Mouse (Mus musculus) kidney, adult 11 months (tissue): ENCODE results near the gene Acox3.

Experiments used
- DNase-seq: peaks from one replicate; pipeline ENCODE4 v3.0.0; 2022

The Acox3 gene

DNA sequence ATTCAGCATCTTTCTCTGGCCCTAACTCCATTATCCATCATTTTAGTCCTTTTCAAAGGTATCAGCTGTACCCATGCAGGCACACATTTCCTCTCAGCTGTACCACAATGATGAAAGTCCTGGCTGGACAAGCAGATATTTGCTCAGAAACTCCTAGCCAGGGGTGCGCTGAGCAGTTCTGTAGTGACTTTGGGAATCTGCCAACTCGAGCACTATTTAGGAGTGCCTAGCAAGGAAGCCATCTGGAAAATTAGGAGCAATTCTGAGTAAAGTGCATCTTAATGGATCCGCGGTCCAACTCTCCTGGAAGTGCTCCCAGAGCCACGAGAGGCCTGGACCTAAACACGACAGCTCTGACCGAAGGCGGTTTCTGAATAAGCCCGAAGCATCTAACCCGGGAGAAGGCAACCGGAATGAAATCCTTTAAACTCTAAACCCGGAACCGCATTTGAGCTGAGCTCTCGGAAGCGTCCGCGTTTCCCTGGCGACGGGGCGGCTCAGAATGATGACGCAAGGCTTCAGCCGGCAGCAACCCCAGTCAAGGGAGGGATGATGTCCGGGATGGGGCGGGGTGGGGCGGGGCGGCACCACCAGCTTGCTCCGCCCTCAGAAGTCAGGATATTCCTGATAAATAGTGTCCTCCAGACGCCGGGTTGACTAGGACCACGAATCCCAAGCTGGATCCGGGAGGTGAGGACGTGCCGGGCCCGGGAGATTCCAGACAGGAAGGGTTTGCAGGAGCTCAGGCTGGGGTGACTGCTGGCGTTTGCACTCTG, at the start of gene Acox3:
TSS of gene Acox3 (plus strand) at position 596 of the 776 bp plus-strand sequence.
- peak; percentile 97 for DNase-seq

DNA sequence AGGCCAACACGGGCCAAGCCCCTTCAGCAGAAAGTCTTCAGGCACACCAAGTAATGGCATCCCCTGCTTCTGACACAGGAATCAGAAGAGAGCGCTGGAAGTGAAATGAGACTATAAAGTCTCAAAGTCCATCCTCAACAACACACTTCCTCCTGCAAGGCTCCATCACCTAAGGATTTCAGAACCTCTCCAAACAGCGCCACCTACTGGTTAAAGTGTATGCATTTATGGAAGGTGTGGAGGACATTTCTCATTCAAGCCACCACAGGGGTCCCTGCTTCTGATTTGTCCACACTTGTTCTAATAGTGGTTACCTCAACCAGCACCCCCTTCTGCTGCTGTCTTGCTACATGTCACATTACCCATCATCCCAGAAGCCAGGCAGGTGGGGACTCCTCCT, 46.6 kb upstream of the Acox3 start:
- DNase-seq = no peak

DNA sequence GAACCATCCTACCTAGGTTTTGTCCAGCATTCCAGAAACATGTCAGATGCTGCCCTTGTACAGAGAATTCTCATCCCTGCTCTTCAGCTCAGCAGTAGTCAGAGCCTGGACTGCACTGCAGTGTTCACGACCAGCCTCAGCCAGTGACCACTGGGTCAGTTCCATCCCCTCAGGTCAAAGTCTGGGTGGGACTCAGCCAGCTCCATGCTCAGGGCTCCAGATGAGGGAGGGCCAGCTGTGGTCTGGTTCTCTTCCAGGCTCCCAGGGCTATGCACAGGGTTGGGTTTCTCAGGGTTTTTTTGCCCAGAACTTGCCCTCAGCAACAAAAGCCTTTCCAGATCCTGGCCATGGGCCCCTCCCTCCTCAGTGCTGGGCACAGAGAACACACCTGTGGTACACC, 45.4 kb upstream of the Acox3 start:
- no peak for DNase-seq

DNA sequence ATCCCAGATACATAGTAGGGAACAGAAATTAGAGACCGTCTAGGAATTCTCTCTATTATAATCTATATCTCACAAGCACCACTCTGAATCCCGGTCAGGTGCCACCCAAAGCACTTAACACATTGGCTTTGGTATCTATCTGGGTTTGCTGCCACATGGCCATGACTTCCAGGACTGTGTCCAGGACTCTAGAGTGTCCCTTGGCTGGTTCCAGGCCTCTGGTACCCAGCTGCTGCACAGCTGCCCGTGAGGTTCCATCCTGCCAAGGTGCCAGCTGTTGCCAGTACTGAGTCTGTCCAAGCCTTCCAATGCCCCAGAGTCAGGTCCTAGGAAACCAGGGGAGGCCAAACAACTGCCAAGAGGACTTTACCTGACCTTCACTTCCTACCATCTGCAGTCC, 44.8 kb upstream of the Acox3 start:
- no peak for DNase-seq

- DNase-seq = no peak
Measured at GRCm38 (mm10) chr5:35539576-35539975, 43.3 kb upstream of the Acox3 start.

- no peak for DNase-seq
Measured at GRCm38 (mm10) chr5:35540555-35540954, 42.3 kb upstream of the Acox3 start.

DNA sequence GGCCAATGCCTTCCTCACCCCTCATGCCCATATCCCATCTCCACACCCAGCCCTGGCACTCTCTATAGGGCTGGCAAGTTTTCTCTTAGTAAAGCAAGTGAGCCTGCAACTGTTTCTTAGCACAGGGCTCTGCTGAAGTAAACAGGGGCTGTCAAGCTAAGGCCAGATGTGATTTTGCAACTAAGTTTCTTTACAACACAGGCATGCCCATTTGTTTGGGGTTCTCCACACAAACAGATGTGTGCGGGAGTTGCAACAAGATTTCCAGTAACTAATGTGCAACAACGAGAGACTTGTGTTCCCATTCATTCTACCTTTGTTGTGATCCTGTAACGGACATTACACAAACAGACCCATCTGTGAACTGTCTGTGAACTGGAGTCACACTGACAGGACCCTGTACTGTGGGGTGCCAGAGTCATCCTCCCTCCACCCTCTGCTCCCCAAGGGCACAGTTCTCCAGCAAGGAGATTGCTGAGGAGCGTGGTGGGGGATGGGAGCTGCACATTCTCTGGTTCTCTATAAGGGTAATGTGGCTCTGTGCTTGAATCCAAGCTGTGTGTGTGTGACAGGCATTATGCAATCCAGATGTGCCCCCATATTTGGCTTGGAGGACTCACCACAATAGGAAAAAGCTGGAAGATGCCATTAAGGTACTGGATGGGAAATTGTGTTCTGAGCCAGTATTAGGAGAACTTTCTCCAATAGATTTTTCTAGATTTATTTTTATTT, 41.6 kb upstream of the Acox3 start:
- DNase-seq = no peak

GRCm38 (mm10) chr5:35546127-35546526, 36.7 kb upstream of the Acox3 start:
- no peak for DNase-seq

DNA sequence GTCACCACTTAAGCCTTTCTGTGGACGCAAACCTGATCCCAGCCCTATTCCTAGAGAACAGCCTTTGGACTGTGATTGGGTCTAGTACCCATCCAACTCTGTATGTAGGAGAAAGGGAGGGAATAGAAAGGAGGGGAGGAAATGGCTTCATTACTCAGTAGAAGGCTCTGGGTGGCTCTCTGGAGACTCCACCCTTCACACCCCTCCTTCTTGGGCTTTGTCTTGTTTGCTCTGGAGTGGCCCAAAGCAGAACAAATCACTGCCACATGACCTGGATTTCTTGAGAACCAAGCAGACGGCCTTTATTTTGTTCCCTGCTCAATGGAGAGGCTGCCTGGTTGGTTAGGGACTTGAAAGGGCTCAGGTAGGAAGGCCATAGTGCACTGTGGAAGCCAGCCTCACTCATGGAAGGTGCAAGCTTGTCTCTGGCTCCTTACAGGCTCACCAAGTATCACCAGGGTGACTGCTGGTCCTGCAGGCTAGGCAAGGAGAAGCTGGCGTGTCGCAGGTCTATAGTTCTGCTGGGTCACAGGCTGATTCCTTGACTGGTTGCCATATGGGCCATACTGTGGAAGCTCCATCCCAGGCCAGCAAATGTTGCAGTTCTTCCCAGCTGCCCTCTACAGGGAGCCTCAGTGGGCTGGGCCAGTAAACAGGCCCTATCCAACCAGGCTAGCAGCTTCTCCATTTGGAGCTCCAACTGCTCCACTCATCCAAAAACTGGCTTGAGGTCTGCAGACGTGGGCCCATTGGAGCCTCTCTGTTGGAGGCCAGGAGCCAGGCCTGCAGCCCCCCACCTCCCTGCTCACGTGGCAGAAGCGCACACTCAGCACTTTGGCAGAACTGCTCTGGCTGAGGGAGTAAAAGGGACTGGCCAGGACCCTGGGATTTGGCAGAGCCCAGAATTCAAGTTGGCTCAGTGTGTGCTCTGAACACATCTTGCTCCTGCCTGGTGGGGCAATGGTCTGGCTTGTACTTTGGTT, 30.7 kb upstream of the Acox3 start:
- DNase-seq = no peak

DNA sequence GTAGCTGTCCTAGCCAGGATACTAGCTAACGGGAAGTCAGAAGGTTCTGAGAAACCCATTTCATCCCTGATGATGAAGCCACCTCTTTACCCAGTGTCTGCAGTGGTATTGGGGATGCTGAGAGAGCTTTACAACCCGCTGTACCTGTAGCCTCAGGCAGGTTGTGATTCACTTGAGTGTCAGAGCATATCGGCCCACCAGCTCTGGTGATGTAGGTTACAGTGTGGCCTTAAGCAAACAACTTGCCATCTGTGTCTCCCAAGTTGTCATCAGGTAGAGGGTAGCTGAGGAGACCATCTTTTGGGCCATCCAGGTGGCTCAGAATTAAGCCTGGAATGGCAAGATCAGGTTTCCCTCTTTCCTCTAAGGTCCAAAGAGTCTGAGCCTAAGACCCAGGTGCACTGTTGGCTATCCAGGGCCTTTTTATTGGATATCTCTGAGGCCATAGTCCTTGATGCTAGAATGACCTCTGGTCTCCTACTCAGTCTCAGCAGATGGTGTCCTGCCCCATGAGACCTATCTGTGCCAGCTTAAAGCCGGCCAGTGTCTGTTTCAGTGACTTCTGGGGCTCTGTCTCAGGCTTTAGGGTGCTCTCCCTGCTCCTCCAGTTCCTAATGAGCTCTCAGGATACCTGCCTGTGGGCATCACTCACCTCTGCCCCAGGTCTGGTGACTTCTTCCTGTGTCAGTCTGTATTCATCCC, 29.9 kb upstream of the Acox3 start:
- no peak for DNase-seq

DNA sequence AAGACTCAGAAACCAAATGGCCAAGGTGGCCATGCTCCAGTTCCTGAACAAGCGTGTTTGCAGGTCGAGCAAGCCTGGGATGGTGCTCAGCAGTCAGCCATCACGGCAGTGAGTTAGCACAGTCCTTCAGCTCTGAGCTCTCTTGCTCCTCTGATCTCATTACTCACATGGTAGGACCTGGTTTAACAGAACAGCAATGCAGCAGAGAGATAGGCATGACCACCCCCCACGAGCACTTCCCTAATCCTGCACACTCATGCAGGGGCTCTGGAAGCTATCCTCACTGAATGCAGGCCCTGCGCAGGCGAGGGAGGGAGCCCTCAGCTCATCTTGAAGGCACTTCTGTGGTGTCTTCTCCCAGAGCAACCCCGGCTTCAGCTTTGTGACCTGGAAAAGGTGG, 26.4 kb upstream of the Acox3 start:
- DNase-seq = no peak

- DNase-seq = no peak
Measured at GRCm38 (mm10) chr5:35557946-35558621, 24.8 kb upstream of the Acox3 start.

DNA sequence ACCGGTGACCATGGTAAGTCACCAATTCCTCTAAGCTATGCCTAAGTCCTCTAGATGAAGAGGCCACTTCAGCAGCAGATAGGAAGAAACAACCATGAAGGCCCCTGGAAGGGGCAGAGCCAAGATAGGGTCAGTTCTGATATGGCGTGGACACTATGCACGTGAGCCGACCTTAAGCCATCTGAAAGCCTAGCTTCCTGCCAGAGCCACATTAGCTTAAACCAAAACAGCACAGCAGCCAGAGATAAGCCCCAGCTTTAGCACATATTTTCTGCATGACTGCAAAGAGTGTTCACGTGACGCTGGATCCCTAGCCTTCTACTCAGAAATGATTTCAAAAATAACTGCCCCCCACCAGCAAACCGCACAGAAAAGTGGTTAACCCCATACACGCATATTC, 23.4 kb upstream of the Acox3 start:
- DNase-seq = no peak

- no peak for DNase-seq
Measured at GRCm38 (mm10) chr5:35562616-35563015, 20.2 kb upstream of the Acox3 start.

GRCm38 (mm10) chr5:35563449-35563848, 19.4 kb upstream of the Acox3 start:
- peak; percentile 50 for DNase-seq

- peak; percentile 73 for DNase-seq
Measured at GRCm38 (mm10) chr5:35565217-35565616, 17.6 kb upstream of the Acox3 start.

DNA sequence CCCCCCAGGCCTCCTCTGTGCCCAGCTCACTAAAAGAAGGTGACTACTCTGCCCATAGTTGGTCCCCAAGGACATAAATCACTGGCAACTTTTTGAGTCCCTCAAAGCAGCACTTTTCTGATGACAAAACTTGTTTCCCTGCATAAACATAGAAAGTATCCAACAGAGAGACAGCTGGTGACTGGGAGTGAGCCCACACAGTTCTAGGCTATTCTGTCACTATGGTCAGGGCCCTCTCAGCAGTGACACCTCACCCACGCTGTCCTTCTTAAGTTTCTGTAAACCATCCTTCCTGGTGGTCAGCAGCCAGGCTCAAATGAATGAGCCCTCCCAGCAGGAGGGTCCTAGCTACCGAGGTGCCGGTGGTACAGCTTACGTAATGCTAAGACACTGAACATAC, 16.2 kb upstream of the Acox3 start:
- no peak for DNase-seq

- no peak for DNase-seq
Measured at GRCm38 (mm10) chr5:35571546-35571945, 11.3 kb upstream of the Acox3 start.

- DNase-seq = peak; percentile 89
Measured at GRCm38 (mm10) chr5:35574653-35575599, 7.9 kb upstream of the Acox3 start, which contains the start of gene Trmt44. Trmt44 (minus strand) TSS chr5:35575070.

- peak; percentile 49 for DNase-seq
Measured at GRCm38 (mm10) chr5:35576409-35577020, 6.3 kb upstream of the Acox3 start.
